Mouse (Mus musculus) liver, postnatal 0 days (tissue): ENCODE measurements around the gene Fbxl16.

Experiments
- CTCF ChIP-seq: sonication (generic); IDR thresholded peaks from 2 replicates; pipeline ENCODE4 v1.5.1; 2016; ENCODE audit warnings: antibody characterized with exemption, low read depth
- EP300 ChIP-seq: IDR thresholded peaks from 2 replicates; pipeline ENCODE4 v1.6.1; 2016; ENCODE audit warnings: antibody characterized with exemption, low read depth, mild to moderate bottlenecking

DNA sequence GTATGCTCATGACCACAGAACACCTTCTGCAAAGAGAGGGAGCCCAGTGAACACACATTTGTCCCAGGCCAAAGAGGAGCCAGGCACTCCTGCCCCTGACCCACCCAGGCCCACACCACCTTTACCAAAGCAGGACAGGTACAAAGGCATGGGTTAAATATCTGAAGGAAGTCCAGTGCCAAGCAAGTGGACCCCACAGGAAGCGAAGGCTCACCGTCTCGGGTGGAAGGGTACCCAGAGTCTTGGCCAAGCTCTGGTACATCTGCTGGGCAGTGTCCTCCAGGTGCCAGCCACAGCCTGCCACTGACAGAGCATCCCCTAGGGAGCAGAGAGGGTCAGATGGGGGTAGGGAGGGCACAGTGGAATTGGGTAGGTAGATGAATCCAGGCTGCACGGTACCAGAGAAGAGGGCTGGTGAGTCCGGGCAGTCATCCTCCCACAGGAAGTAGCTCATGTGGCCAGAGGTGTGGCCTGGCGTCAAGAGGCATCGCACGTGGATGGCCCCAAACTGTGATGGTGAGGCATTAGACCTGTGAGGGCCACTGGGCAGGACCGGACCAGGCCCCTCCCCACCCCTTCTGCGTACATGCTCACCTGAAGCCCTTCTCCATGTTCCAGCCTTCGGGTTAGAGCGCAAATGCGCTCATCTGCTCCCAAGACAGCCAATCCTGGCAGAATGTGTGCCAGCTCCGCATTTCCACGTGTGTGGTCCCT lies 24.9 kb upstream of the Fbxl16 start:
- no peak for TF ChIP-seq CTCF
- no peak for TF ChIP-seq EP300
